Mouse (Mus musculus): ENCODE data around the gene Twist2. TPM values are rescaled to one million over a fixed set of nuclear protein-coding genes. Genes with fewer than 3 reads are reported as not detected.

Gene Twist2
- polyA plus RNA-seq, 1 experiment, result 3.3 TPM

GRCm38 (mm10) chr1:91816571-91816970 is 15.3 kb downstream of the Twist2 start:
- Histone ChIP-seq H3K4me3 (ENCODE audit: low read depth, low read length) (no peak overlapping the region), H3K4me1 (ENCODE audit: control insufficient read depth, insufficient read depth, insufficient read length, low read length) (no peaks in the 10 kb centered on the region), H3K36me3 (ENCODE audit: control insufficient read depth, insufficient read depth, low read length) (no peaks in the 10 kb centered on the region), H3K27me3 (ENCODE audit: control insufficient read depth, insufficient read depth, low read length) (no peaks in the 10 kb centered on the region), H3K27ac (ENCODE audit: insufficient read depth, low read depth, low read length) (no peak overlapping the region)
- TF ChIP-seq POLR2A (IDR thresholded peaks at IDR 0.05; ENCODE audit: low read depth, low read length) (no peak), CTCF (IDR thresholded peaks at IDR 0.05; ENCODE audit: extremely low read depth, insufficient read length, insufficient replicate concordance, low read depth, low read length) (no peak)
- 18% methylated on average over 6 of the region's 6 CpGs for WGBS

DNA sequence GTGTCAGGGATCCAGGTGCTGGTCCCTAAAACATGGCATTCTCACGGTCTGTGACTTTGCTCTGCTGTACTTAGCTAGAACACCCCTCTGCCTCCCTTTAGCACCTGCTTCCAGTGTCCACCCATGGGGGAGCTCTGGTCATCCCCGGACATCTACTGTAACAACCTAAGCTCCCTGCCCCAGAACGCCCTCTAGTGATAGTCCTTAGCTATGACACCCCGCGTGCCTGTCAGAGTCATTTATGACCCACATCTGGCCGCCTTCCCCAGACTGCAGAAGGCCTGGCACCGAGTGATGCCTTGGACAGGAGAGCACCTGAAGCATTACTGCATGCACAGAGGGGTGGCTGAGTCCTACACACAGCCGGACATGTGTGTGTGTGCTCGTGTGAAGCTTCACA is 18.0 kb downstream of the Twist2 start:
- H3K27ac ChIP-seq (ENCODE audit: insufficient read depth, low read depth, low read length), result no peak overlapping the region

GRCm38 (mm10) chr1:91820531-91820930 is 19.3 kb downstream of the Twist2 start:
- no peaks in the 10 kb centered on the region for H3K4me1 ChIP-seq (ENCODE audit: control insufficient read depth, insufficient read depth, insufficient read length, low read length)
- no peak overlapping the region for H3K27ac ChIP-seq (ENCODE audit: insufficient read depth, low read depth, low read length)
- no peaks in the 10 kb centered on the region for H3K27me3 ChIP-seq (ENCODE audit: control insufficient read depth, insufficient read depth, low read length)
- 80% methylated on average over 10 of the region's 10 CpGs for WGBS
- no peak for TF ChIP-seq CTCF (IDR thresholded peaks at IDR 0.05; ENCODE audit: extremely low read depth, insufficient read length, insufficient replicate concordance, low read depth, low read length)
- no peaks in the 10 kb centered on the region for H3K36me3 ChIP-seq (ENCODE audit: control insufficient read depth, insufficient read depth, low read length)
- H3K4me3 ChIP-seq (ENCODE audit: low read depth, low read length), result no peak overlapping the region

More for the DNA sequence above, 18.0 kb downstream of the Twist2 start:
- Histone ChIP-seq H3K4me3 (ENCODE audit: low read depth, low read length) (no peak overlapping the region), H3K4me1 (ENCODE audit: control insufficient read depth, insufficient read depth, insufficient read length, low read length) (no peaks in the 10 kb centered on the region), H3K36me3 (ENCODE audit: control insufficient read depth, insufficient read depth, low read length) (no peaks in the 10 kb centered on the region), H3K27me3 (ENCODE audit: control insufficient read depth, insufficient read depth, low read length) (no peaks in the 10 kb centered on the region)
- TF ChIP-seq POLR2A (IDR thresholded peaks at IDR 0.05; ENCODE audit: low read depth, low read length) (no peak), CTCF (IDR thresholded peaks at IDR 0.05; ENCODE audit: extremely low read depth, insufficient read length, insufficient replicate concordance, low read depth, low read length) (peak; percentile 40; the same call in 1 of the 2 replicates)
- 48% methylated on average over 9 of the region's 9 CpGs for WGBS

DNA sequence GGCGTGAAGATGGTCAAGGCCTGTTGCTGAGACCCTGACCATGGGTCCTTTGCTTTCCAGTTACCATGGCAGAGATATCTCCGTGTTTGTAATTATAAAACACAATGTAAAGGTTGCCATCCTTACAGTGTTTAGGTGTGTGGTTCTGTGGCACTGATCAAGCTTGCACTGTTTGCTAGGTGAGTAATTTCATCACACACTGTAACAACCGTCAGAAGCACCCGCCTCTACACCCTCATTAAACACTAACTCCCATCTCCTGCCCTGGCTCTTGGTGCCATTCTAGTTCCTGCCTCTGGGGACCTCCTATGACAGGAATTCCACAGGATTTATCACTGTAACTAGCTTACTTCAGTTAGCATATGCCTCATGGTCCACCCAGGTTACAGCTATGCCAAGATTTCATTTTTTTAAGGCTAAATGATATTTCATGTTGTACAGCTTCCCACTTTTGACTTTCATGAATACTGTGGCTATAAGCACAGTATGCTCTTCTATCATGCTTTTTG is 21.1 kb downstream of the Twist2 start:
- Histone ChIP-seq H3K27me3 (ENCODE audit: control insufficient read depth, insufficient read depth, low read length) (peaks cover 3% of the 10 kb centered on the region; the same call in 1 of the 2 replicates), H3K4me3 (ENCODE audit: low read depth, low read length) (no peak overlapping the region), H3K4me1 (ENCODE audit: control insufficient read depth, insufficient read depth, insufficient read length, low read length) (no peaks in the 10 kb centered on the region), H3K27ac (ENCODE audit: insufficient read depth, low read depth, low read length) (no peak overlapping the region), H3K36me3 (ENCODE audit: control insufficient read depth, insufficient read depth, low read length) (no peaks in the 10 kb centered on the region)
- TF ChIP-seq CTCF (IDR thresholded peaks at IDR 0.05; ENCODE audit: extremely low read depth, insufficient read length, insufficient replicate concordance, low read depth, low read length), result no peak
- TF ChIP-seq POLR2A (IDR thresholded peaks at IDR 0.05; ENCODE audit: low read depth, low read length), result no peak
- 67% methylated on average over 4 of the region's 4 CpGs for WGBS

DNA sequence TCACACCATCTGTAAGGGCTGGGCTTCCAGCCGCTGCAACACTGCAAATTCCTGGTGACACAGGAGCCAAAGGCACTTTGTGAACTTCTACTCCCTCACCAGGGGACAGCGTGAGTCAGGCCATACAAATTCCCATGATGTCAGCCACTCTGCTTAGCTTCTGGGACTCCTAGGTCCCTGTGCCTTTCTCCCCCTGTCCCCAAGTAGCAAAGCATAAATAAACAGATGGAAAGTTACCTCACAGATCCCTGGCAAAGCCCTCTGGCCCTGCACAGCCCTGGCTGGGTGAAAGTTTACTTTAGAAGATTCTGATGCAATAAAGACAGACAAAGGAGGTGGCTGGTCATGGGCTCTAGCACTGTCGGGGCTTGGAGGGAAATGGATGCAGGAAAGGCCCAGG is 22.3 kb downstream of the Twist2 start:
- no peaks in the 10 kb centered on the region for H3K36me3 ChIP-seq (ENCODE audit: control insufficient read depth, insufficient read depth, low read length)
- no peak overlapping the region for H3K27ac ChIP-seq (ENCODE audit: insufficient read depth, low read depth, low read length)
- no peaks in the 10 kb centered on the region for H3K4me1 ChIP-seq (ENCODE audit: control insufficient read depth, insufficient read depth, insufficient read length, low read length)
- H3K27me3 ChIP-seq (ENCODE audit: control insufficient read depth, insufficient read depth, low read length), result peaks cover 3% of the 10 kb centered on the region; the same call in 1 of the 2 replicates
- WGBS, result 38% methylated on average over 3 of the region's 3 CpGs
- no peak for TF ChIP-seq POLR2A (IDR thresholded peaks at IDR 0.05; ENCODE audit: low read depth, low read length)
- no peak overlapping the region for H3K4me3 ChIP-seq (ENCODE audit: low read depth, low read length)

DNA sequence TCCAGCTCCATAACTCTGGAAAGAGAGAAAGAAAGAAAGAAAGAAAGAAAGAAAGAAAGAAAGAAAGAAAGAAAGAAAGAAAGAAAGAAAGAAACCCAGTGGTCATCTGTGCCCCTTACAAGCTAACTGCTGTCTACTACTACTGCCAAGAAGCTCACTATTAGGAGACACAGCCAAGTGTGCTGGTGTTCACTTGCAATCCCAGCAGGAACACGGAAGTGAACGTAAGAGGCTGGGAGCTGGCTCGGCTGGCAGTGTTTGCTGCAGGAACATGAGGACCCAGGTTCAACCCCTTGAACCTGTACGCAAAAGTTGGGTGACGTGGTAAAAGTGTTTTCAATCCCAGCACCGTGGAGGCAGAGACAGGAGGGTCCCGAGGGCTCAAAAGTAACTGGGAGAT is 22.7 kb downstream of the Twist2 start:
- H3K27me3 ChIP-seq (ENCODE audit: control insufficient read depth, insufficient read depth, low read length), result peaks cover 3% of the 10 kb centered on the region; the same call in 1 of the 2 replicates
- H3K4me1 ChIP-seq (ENCODE audit: control insufficient read depth, insufficient read depth, insufficient read length, low read length), result no peaks in the 10 kb centered on the region
- WGBS, result 78% methylated on average over 7 of the region's 7 CpGs
- no peak overlapping the region for H3K4me3 ChIP-seq (ENCODE audit: low read depth, low read length)
- no peak for TF ChIP-seq POLR2A (IDR thresholded peaks at IDR 0.05; ENCODE audit: low read depth, low read length)
- no peaks in the 10 kb centered on the region for H3K36me3 ChIP-seq (ENCODE audit: control insufficient read depth, insufficient read depth, low read length)
- no peak overlapping the region for H3K27ac ChIP-seq (ENCODE audit: insufficient read depth, low read depth, low read length)

DNA sequence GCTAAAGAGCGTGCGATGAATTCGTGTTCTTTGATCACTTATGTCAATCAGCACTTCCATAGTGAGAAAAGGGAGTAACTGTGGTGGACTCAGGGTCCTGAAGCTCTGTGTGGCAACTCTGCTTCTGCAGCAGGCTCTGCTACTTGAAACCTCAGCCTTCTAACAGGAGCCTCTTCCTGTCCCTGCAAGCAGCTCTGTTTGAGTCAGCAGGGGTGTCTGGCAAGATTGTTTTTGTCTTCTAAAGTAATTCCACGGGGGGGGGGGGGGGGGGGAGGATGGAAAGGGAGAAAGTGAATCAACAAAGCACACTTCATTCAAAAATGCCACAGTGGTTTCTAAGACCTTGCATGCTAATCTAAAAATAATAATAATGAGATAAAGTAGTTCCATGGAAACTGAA is 24.0 kb downstream of the Twist2 start:
- Histone ChIP-seq H3K4me1 (ENCODE audit: control insufficient read depth, insufficient read depth, insufficient read length, low read length) (no peaks in the 10 kb centered on the region), H3K36me3 (ENCODE audit: control insufficient read depth, insufficient read depth, low read length) (no peaks in the 10 kb centered on the region), H3K27me3 (ENCODE audit: control insufficient read depth, insufficient read depth, low read length) (peaks cover 3% of the 10 kb centered on the region; the same call in 1 of the 2 replicates), H3K27ac (ENCODE audit: insufficient read depth, low read depth, low read length) (no peak overlapping the region), H3K4me3 (ENCODE audit: low read depth, low read length) (no peak overlapping the region)
- TF ChIP-seq CTCF (IDR thresholded peaks at IDR 0.05; ENCODE audit: extremely low read depth, insufficient read length, insufficient replicate concordance, low read depth, low read length), result no peak
- no peak for TF ChIP-seq POLR2A (IDR thresholded peaks at IDR 0.05; ENCODE audit: low read depth, low read length)
- WGBS, result 49% methylated on average over 4 of the region's 4 CpGs

DNA sequence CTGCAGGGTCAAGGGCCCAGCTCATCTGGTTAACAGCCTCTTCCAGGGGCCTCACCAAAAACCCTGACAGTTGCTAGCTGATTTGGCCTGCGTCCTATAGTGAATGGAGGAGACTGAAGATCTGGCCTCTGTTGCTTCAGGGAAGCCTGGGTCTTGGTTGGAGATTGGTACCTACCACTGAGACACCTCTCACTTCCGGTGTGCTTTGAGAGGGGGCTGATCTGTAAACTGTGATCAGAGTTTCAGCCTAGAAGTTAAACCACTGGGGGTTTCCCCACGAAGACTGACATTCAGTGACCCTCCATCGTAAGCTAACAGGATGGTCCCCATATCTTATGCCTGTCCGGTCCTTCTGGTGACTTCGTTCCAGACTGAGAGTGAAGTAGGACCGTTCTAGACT is 30.7 kb downstream of the Twist2 start:
- Histone ChIP-seq H3K27ac (ENCODE audit: insufficient read depth, low read depth, low read length) (no peak overlapping the region), H3K36me3 (ENCODE audit: control insufficient read depth, insufficient read depth, low read length) (no peaks in the 10 kb centered on the region), H3K4me3 (ENCODE audit: low read depth, low read length) (no peak overlapping the region), H3K4me1 (ENCODE audit: control insufficient read depth, insufficient read depth, insufficient read length, low read length) (no peaks in the 10 kb centered on the region), H3K27me3 (ENCODE audit: control insufficient read depth, insufficient read depth, low read length) (no peaks in the 10 kb centered on the region)
- no peak for TF ChIP-seq POLR2A (IDR thresholded peaks at IDR 0.05; ENCODE audit: low read depth, low read length)
- TF ChIP-seq CTCF (IDR thresholded peaks at IDR 0.05; ENCODE audit: extremely low read depth, insufficient read length, insufficient replicate concordance, low read depth, low read length), result no peak
- 79% methylated on average over 7 of the region's 7 CpGs for WGBS
